Mouse (Mus musculus): ENCODE data around the gene Pou4f2.

- TF ChIP-seq MAFK (IDR thresholded peaks at IDR 0.05; ENCODE audit: insufficient read depth, low read depth, low read length) (no peak), HCFC1 (IDR thresholded peaks at IDR 0.05; ENCODE audit: borderline replicate concordance, insufficient read depth, low read length) (no peak)
Observed at GRCm38 (mm10) chr8:78420101-78420503, 16.3 kb downstream of the Pou4f2 start.

All from ES-E14 (cell line).